Mouse (Mus musculus): ENCODE measurements around the gene Bfsp1.
A peak's percentile ranks its signal among the peaks of the same experiment; 100 is the strongest.

The Bfsp1 gene

DNA sequence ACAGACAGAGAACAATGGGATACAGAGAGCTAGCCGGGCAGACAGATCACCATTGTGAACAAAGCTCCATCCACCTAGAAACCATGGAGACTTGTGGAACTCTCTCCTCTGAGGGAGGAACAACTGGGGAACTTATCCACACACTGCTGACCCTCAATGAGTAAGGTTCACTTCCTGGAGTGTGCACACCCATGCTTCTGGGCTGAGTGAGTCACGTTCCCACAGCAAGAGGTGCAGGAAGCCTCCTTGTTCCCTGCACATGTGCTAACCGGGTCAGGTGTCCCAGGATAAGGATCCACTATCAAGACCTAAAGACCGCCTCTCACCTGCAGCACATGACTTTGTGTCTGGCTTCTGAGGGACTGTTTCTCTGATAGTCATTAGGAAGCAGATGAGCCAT, 9.5 kb downstream of the Bfsp1 start:
- no peak for DNase-seq (ENCODE audit: low read depth, low spot score)

DNA sequence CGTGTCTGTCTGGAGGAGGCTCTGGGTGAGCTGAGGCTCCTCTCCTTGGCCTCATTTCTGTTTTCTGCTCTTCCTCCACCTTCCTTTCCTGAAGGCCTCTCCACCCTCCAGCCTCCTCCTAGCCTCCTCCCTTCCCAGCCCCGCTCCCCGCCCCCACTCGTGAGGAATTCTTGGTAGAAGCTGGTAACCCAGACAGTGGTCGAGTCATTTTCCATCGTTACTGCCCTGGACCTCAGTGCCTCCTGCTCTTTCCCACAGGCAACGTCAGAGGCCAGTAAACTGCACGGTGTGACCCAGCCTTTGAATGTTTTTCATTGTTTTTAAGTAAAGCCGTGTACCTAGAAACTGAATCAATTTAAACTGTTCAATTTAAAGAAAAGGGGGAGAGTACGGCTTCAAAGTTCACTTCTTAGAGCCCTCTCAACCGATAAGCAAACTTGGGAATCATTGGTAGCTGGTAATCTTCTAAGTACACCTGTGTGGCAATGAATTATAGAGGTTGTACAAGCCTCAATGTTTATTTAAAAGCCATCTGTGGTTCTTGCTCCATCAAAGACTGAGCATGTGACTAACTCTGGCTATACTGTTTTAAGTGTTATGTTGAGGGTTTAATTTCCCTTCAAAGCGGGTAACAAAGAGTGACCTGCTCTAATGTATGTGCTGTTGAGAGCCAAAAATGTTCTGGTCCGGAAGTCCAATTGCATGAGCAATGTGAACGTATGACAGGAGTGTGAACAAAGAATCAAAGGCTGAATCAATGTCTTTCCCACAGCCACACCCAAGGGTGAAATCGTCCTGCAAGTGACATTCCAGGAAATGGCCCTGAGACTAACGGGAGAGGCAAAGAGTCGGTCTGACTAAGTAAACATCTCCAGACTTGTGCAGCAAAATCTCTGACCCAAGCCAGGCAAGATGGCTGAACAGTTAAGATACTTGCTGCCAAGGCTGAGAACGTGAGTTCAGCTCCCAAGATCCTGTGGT, 10.4 kb downstream of the Bfsp1 start:
- no peak for DNase-seq (ENCODE audit: low read depth, low spot score)

DNA sequence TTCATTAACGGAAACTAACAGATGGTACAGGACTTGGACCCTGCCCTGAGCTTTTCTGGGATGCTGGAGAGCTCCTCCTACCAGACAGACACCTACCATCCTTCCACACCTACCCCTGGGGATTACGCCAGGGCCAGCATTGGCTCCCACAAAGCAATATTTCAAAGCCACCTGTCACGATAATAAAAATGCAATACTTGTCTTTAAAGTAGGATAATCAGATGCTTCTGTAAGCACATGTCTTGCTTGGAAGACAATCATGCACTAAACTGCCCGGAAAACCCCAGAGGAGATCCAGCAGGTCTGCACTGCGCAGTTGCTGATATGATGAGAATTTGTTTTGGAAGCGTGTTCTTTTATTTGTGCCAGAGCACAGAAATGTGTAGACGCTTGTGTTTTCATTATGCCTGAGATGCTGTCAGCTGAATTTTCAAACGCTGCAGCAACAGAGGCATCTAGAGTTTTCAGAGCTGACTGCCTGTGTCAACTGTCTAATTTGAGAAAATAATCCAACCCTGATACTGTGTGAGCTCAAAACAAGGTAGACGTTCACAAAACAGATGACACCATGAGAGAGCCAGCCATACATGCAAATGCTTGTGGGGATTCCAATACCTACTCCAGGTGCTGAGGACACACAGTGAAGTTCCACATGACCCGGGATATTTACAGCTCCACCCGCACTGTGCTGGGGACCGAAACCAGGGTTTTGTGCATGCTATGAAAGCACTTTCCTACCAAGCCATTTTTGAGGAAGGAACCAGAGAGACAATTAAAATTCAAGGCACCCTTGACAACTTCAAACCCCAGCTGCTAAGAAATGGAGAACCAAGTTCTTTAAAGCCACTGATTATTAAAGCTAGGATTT, 11.4 kb downstream of the Bfsp1 start:
- DNase-seq (ENCODE audit: low read depth, low spot score), result no peak

DNA sequence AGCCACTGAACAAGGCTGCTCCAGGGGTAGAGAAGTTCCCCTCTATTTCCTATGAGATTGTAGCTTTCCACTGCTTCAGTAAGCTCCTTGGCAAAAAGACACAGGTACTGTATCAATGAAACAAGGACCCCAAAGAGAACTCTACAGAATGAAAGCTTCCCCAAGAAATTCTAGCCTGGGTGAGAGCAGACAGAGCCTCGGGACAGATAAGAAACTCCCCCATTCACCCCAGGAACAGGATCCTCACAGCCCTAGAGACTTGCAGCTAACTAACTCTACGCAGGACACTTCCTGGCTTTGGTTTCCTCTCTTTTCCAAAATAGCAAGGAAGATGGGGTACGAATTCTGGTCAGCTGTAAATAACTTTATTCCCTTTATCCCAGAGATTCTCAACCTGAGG, 15.7 kb downstream of the Bfsp1 start:
- no peak for DNase-seq (ENCODE audit: low read depth, low spot score)

DNA sequence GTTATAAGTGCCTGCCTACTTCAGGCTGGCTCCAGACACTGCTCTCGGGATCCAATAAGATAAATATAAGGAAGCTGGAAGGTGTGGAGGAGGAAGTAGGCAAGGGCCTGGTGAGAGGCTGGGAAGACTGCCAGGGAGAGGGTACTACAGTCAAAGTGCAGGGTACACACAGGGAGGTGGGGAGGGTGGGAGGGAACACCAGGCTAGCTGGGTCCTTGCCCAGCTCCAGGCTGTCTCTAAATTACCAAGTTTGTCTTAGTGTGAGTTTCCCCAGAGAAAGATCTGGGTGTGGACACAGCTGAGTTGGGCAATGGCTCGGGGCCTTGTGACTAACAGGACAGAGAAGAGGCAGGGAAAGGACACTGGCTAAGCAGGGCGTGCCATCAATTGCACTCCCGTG, 16.2 kb downstream of the Bfsp1 start:
- DNase-seq (ENCODE audit: low read depth, low spot score), result no peak

DNA sequence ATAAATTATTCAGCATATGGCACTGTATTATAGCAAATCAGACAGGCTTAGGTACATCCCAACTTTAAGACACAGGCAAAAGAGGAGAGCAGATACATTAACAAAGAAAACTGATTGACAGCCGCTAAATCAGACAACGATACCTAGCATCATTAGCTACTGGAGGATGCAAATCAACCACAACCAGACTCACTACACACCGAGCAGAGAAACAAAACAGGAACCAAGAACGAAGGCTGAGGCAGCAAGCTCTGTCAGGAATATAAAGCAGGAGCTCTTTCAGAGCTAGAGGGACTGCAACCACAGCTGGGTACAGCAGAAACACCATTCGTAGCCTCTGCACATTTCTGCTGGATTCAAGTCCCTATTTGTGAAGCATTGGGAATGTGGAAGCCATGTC, 18.2 kb downstream of the Bfsp1 start:
- no peak for DNase-seq (ENCODE audit: low read depth, low spot score)

DNA sequence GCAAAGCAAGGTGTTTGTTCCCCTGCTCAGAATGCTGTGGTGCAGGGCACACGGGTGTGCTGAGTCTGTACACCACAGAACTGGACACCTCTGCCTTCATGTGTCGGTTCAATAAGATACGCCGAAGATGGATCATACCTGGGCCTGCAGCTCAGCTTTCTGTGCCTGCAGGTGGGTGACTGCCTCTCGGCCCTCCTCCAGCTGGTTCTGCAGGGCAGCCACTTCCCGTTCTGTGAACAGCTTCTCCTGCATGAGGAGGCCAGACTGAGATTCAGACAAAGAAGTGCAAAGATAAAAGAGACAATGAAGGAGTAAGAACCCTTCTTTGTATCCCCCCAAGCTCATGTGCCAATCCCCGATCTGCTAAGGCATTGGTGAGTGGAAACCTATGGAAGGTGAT, 21.4 kb downstream of the Bfsp1 start:
- no peak for DNase-seq (ENCODE audit: low read depth, low spot score)

DNA sequence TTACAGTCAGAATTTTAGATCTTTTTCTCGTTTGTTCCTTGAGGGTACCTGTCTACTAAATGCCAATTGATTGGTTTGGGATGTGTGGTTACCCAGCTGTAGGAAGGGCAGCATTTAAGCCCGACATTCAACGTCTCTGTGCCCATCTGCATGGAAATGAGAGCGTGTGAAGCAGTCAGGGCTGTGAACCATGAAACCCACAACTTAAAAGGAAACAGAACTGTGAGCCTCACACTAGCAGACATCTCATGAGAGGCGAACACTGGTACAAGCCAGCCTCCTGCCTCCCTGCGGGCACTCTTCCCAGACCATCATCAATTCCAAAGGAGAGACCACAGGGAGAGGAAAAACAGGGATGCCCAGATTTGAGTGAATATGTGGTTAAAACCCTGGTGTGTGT, 22.1 kb downstream of the Bfsp1 start:
- no peak for DNase-seq (ENCODE audit: low read depth, low spot score)

DNA sequence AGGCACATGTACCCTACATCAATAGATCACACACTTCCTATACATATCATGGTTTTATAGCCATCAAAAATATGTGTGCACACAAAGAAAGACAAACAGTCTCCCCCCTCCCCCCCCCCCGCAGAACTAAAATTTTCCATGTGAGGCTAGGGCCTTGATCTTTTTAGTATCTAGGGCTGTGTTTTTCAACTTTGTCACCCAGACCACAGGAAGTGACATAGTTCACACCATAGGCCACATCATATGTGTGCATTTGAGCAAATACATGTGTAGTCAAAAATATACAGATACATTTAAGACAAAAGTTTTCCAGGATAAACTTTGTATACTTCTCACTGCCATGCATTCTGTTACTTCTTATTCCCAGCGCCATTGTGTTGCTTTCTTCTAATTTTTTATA, 23.5 kb downstream of the Bfsp1 start:
- DNase-seq (ENCODE audit: low read depth, low spot score), result peak; percentile 79

DNA sequence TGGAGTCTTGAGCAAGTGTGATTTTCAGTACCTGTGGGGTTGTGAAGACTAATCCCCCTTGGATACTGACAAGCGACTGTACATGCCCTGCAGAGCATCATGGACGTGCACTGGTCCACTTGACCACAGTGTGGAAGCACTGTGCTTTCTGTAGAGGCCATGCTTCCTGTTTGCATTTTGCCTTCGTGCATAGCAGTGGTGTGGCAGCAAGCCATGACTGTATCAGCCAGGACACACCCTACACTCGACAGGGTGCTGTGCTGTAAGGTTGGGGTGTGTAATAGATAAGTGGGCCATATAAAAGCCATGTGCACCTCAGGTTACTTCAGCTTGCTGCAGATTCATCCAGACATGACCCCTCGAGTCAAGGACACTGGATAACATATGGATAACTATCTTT, 24.3 kb downstream of the Bfsp1 start:
- DNase-seq (ENCODE audit: low read depth, low spot score), result peak; percentile 40

DNA sequence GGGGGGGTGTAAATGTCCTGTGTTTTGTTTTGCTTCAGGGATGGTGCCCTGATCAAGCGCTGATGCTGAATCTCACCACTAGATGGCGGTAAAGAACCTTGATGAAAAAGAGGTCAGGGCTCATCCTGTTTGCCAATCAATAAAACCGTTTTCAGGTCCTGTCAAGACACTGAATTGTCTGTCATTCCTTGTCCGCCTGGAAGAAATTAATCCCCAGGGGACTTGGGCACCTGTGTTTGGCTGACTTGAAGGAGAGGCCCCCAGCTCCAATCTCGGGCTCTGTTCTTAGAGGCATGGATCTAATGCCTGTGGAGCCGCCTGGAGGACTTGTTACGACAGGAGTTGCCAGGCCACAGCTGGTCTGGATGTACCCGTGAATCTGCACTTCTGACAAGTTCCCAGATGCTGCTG, 25.7 kb downstream of the Bfsp1 start:
- peak; percentile 79 for DNase-seq (ENCODE audit: low read depth, low spot score)

DNA sequence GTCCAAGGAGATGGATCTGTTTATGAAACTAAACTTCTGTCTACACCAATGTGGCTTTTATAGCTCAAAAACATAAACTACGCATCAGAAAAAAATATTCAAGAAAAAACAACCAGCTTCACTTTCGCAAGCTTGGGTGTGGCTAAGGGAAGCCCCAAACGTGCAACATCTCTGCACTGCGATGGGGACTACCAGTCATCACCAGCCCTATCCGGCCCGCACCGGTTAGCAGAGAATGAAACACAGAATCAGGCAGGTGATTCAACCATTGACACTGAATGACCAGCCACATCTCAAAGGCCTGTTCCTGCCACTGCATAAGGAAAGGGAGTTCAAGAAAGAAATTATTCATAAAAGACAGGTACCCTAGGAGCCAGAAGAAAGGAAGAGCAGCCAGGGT, 27.2 kb downstream of the Bfsp1 start:
- DNase-seq (ENCODE audit: low read depth, low spot score), result no peak

DNA sequence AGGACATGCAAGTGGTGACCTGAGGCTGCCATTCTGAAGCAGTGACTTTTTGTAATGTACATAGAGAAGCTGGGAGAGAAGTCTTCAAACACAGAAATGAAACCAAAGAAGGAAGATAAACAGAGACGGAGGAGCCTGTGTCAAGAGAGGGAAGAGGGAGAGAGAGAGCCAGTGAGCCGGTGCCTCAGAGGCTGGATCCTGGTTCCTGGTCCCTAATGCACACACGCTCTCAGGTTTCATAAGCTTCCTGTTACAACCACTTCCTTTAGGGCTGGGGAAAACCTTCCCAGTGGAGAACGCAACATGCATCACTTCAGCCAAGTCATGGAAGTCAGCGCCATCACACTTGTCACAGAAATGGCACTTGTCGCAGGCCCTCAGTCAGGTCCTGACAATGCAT, 28.9 kb downstream of the Bfsp1 start:
- no peak for DNase-seq (ENCODE audit: low read depth, low spot score)

DNA sequence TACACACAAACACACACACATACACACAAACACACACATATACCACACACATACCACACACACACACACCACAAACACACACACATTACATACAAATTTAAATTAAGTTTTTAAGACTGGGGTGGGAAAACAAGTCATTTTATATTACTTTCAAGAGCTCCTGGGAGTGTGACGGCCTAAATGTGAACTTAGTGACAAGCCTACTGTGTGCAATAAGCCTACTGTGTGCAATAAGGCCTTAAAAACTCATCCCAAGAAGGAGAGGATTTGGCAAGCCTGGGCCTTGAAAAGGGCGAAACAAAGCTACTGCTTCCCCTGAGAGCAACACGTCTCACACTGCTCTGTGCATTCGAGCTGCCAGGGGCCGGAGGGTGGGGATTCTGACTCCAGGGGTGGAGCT, 30.3 kb downstream of the Bfsp1 start:
- no peak for DNase-seq (ENCODE audit: low read depth, low spot score)

DNA sequence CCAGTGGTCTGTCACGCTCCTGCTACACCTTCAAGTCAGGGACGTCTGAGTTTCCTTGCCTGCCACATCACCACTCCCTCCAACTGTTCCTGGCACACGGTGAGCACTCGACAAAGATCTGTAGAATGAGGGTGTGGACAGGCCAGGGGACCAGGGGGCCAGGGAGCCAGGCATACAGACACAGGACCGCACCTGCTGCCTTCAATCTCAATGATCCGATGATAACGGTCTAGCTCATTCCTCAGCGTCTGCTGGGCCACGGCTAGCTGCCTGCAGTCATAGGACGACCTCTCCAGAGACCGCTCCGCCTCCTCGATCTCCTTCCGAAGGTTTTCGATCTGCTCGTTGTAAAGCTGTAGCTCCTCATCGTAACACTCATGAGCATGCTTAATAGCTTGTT, 31.3 kb downstream of the Bfsp1 start:
- no peak for DNase-seq (ENCODE audit: low read depth, low spot score)

DNA sequence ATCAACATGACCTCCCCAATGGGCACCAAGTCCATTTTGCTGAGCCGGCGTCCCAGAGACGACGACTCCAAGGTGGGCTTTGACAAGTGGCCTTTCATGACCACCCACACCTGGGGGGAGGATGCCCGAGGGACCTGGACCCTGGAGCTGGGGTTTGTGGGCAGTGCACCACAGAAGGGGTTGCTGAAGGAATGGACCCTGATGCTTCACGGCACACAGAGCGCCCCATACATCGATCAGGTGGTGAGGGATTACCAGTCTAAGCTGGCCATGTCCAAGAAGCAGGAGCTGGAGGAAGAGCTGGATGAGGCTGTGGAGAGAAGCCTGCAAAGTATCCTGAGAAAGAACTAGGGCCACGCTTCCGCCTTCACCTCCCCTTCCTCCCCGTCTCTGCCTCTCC, 49.5 kb downstream of the Bfsp1 start:
- no peak for DNase-seq (ENCODE audit: low read depth, low spot score)

DNA sequence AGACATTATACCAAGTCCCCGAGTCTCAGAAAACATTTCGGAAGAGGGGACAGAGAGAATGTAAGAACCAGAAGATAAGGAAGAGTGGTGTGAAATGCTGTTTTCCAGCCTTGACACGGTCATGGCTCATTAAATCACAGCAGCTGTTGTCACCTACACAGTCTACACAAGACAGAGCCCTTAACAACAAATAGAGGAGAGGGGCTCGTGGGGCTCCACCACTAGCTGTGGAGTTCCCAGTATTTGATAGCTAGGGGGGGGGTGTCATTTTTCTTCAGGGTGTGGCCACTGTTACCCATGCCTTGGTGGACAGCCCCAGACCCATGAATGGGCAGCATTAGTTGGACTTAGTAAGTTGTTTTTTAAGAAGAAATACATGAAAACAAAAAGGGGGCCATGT, 50.7 kb downstream of the Bfsp1 start:
- no peak for DNase-seq (ENCODE audit: low read depth, low spot score)

DNA sequence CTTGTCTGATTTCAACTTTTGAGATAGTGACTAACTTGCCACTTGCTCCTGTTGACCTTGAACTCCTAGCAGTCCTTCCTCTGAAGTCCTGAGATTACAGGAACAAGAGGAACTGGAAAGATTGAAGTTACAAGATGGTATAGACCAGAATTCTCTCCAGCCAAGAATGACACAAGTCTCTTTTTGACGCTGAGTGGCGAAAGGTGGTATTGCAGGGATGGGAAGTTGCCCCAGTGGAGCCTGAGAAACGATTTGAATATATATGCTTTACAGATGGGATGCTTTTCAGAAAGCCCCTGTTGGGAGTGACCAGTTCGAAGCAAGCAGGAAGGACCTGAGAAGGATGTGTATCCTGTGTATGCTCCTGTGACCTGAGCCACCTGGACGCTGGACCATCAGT, 54.2 kb downstream of the Bfsp1 start:
- DNase-seq (ENCODE audit: low read depth, low spot score), result no peak

DNA sequence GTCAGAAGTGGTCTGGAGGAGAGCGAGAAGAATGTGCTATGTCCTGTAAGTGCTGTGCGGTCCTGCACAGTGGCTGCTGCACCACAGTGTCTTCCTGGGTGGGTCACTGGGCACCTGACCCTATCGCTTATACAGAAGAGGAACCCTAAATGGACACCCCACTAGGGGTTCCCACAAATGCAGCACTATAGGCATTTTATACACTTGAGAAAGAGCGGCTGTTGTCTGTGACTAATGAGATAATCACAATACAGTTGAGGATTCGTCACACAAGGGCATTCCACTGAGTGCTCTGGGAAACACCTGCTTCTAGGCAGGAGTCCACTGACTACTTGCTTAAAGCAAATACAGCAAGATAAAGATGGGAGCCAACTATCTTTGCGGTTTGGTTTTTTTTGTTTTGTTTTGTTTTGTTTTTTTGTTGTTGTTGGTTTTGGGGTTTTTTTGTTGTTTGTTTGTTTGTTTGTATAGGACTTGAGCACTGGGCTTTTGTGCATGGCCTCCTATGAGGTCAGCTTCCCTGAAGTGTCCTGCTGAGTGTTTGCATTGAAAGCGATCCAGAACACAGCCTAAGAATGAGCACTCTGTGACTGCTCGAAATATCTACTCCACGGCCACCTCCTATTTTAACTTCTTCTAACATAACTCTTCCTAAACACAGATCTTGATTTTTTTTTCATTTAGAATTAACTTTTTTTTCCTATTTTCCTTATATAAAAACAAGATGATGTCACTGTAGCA, 55.9 kb downstream of the Bfsp1 start:
- DNase-seq (ENCODE audit: low read depth, low spot score), result no peak

DNA sequence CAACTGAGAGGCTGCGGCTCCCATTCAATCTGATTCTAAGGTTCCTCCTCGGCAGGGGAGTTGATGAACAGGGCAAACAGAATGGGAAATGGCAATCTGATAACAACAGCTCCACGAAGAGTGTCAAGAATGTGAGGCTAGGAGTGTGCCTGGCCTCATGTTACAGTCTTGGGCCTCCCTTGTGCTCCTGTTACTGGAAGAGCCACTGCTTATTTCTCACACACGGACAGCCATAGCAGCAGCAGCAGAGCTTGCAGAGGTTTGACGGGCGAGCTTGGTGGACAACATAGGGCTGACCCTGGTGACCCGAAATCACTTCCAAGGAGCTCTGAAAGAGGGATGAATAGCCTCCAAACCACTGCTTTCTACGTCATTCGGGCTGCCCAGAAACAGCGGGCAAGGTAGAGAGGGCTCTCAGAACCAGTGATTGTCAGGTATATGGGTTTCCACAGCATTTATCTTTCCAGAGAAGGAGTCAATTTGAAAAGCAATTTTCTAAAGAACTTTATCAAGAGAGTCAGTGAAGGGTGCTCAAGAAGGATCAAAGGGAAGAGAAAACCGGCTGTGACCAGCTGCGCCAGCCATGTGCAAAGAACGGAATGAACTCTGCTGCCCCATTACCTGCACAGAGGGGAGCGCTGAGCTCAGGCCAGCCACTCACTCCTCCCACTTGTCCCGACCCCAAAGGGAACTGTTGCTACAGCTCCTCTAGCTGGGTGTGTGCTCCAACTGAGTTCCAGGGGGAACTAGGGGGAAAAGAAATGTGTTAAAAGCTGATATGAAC, 56.6 kb downstream of the Bfsp1 start:
- no peak for DNase-seq (ENCODE audit: low read depth, low spot score)

DNA sequence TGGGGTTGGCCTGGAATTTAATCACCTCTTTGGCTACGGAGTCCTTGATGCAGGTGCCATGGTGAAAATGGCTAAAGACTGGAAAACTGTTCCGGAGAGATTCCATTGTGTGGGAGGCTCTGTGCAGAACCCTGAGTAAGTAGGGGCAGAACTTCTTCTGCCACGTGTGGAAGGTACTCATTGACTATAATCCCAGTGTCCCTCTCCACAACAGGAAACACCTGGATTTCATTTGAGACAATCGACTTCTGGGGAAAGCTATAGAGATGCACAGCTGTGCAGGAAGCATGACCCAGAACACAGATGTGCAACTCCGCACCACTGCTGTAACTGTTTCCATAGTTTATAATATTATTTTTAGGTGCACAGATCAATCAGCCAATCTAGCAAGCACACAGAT, 61.9 kb downstream of the Bfsp1 start:
- DNase-seq (ENCODE audit: low read depth, low spot score), result no peak
